Comparison of ENCODE assay signal across 9 mouse cellular contexts in genomic region chr9:57944572-57944971, GRCm38 (mm10). TPM values are rescaled to one million over a fixed set of nuclear protein-coding genes. Genes with fewer than 3 reads are reported as not detected.
DNase-seq lines count a peak whose midpoint lies in the region; ATAC-seq and TF ChIP-seq lines count a peak whose summit lies in the region.
"Had no signal": no experiment of that assay in that cellular context is flagged by ENCODE, and none has a peak within 500 bp of the region (broad histone marks: within the 10 kb centered on the region; RNA-seq: fewer than 3 reads in every experiment).

No protein-coding gene starts in this region.

- ATAC-seq in midbrain, postnatal 0 days (ENCODE audit: low FRiP score) = no peak

- H3K27me3 ChIP-seq in heart, adult 2 months (ENCODE audit: control insufficient read depth, insufficient read depth, low read length) = peaks cover 1% of the 10 kb centered on the region; the same call in 1 of the 2 replicates
- H3K27me3 ChIP-seq in heart, embryonic 10.5 days (ENCODE audit: insufficient read depth, poor library complexity, severe bottlenecking) = peaks cover 99% of the 10 kb centered on the region
- no peaks in the 10 kb centered on the region for H3K27me3 ChIP-seq in midbrain, postnatal 0 days (ENCODE audit: insufficient read depth, low read length)

- intact Hi-C loops in heart, adult 2 months (cut with DNase I) = loop anchor here (1.0 kb wide), 2 partner anchors 23 to 46 kb away; no protein-coding TSS in a partner anchor

- no peak for TF ChIP-seq POLR2A in heart, adult 2 months (IDR thresholded peaks at IDR 0.05; ENCODE audit: insufficient read depth, low read depth, low read length)

- H3K27ac ChIP-seq in heart, adult 2 months = peak overlapping the region; percentile 86
- no peak overlapping the region for H3K27ac ChIP-seq in heart, embryonic 10.5 days
- H3K27ac ChIP-seq in midbrain, postnatal 0 days (ENCODE audit: low read depth, low read length) = no peak overlapping the region
- H3K27ac ChIP-seq: limb, embryonic 13.5 days had no signal

- peak overlapping the region; percentile 5; the same call in 1 of the 2 replicates for H3K4me3 ChIP-seq in heart, adult 2 months
- H3K4me3 ChIP-seq in heart, embryonic 10.5 days = no peak overlapping the region
- H3K4me3 ChIP-seq in midbrain, postnatal 0 days (ENCODE audit: low read depth, low read length) = no peak overlapping the region
- H3K4me3 ChIP-seq: limb, embryonic 13.5 days had no signal

- DNase-seq in heart, adult 2 months = peak; percentile 63 to 80
- no peak for DNase-seq in heart, embryonic 10.5 days (ENCODE audit: low spot score)
- DNase-seq in A20 (ENCODE audit: low read depth, low spot score) (peak; percentile 76), adipocyte (ENCODE audit: low spot score) (peak; percentile 22)
- DNase-seq in embryo, embryonic 11.5 days (ENCODE audit: low read depth, low spot score) = peak; percentile 48
- DNase-seq in kidney, postnatal 10 days = peak; percentile 80
- DNase-seq in midbrain, postnatal 0 days (ENCODE audit: low spot score) = peak; percentile 59
- DNase-seq in frontal cortex, postnatal 10 days (ENCODE audit: low spot score in 2 of 2) = no peak

- peak; percentile 91 for TF ChIP-seq CTCF in heart, adult 2 months (IDR thresholded peaks at IDR 0.05)
- peak; percentile 66 for TF ChIP-seq CTCF in midbrain, postnatal 0 days (IDR thresholded peaks at IDR 0.05)

- TF ChIP-seq EP300 in heart, adult 2 months (IDR thresholded peaks at IDR 0.05; ENCODE audit: insufficient read depth, low read depth, low read length) = peak; percentile 73

- H3K4me1 ChIP-seq in heart, adult 2 months (ENCODE audit: control insufficient read depth, insufficient read depth, low read length) = peaks cover 24% of the 10 kb centered on the region
- peaks cover 58% of the 10 kb centered on the region for H3K4me1 ChIP-seq in heart, embryonic 10.5 days
- peaks cover 4% of the 10 kb centered on the region for H3K4me1 ChIP-seq in midbrain, postnatal 0 days (ENCODE audit: insufficient read depth, low read length)

- H3K9ac ChIP-seq in heart, adult 2 months (ENCODE audit: low read depth, low read length) = peak overlapping the region; percentile 51
- no peak overlapping the region for H3K9ac ChIP-seq in midbrain, postnatal 0 days (replicated peaks; ENCODE audit: low read length, poor library complexity, severe bottlenecking)
- H3K9ac ChIP-seq: limb, embryonic 13.5 days had no signal

- no peaks in the 10 kb centered on the region for H3K9me3 ChIP-seq in heart, embryonic 10.5 days
- no peaks in the 10 kb centered on the region for H3K9me3 ChIP-seq in midbrain, postnatal 0 days (ENCODE audit: low read length)
- H3K9me3 ChIP-seq: limb, embryonic 13.5 days had no signal

- no peak overlapping the region for H3K4me2 ChIP-seq in midbrain, postnatal 0 days (ENCODE audit: low read depth, low read length, poor library complexity, severe bottlenecking)
- H3K4me2 ChIP-seq: limb, embryonic 13.5 days had no signal

- H3K36me3 ChIP-seq in heart, adult 2 months (ENCODE audit: control insufficient read depth, insufficient read depth, low read length) = 0 out of 2 replicates have a peak, but pooled peaks cover 2% of the 10 kb centered on the region
- no peaks in the 10 kb centered on the region for H3K36me3 ChIP-seq in heart, embryonic 10.5 days
- H3K36me3 ChIP-seq in midbrain, postnatal 0 days (ENCODE audit: insufficient read depth, low read length) = 0 out of 2 replicates have a peak, but pooled peaks cover 3% of the 10 kb centered on the region
- H3K36me3 ChIP-seq: limb, embryonic 13.5 days had no signal

- H3K79me2 ChIP-seq in heart, adult 2 months (replicated peaks; ENCODE audit: control insufficient read depth, insufficient read depth, low read length) = no peaks in the 10 kb centered on the region

- 16% methylated on average over 5 of the region's 5 CpGs for WGBS in heart, adult 2 months
- WGBS in heart, embryonic 10.5 days = 26% methylated on average over 5 of the region's 5 CpGs
- WGBS in midbrain, postnatal 0 days = 28% methylated on average over 5 of the region's 5 CpGs

RNA-seq across cellular contexts. Expression of gene Sema7a, which starts 4.7 kb away (rescaled TPM):
- 10 to 100 TPM; 26.7 to 31.1 TPM for total RNA-seq in heart, adult 2 months (2021)
- 29.0 and 31.3 TPM in 2 replicates for polyA plus RNA-seq in heart, adult 2 months (2012; rRNA removed)
- 0.16 TPM in 1 of 2 replicates, not detected in the other for polyA plus RNA-seq in heart, embryonic 10.5 days (2016; fragmentation: Nextera tagmentation; extraction: Ambion mirVana)
- total RNA-seq in midbrain, postnatal 0 days (2014; rRNA removed) = 42.3 and 49.5 TPM in 2 replicates
- 3.2 and 3.6 TPM in 2 replicates for polyA plus RNA-seq in midbrain, postnatal 0 days (2015; fragmentation: Nextera tagmentation; extraction: Ambion mirVana)

RNA-seq across cellular contexts. Expression of gene Ubl7, which starts 33.8 kb away (rescaled TPM):
- 10 to 100 TPM; 75.2 to 83.2 TPM for total RNA-seq in heart, adult 2 months (2021)
- 139 and 142 TPM in 2 replicates for polyA plus RNA-seq in heart, adult 2 months (2012; rRNA removed)
- polyA plus RNA-seq in heart, embryonic 10.5 days (2016; fragmentation: Nextera tagmentation; extraction: Ambion mirVana) = 110 TPM in 2 replicates
- total RNA-seq in midbrain, postnatal 0 days (2014; rRNA removed) = 103 and 132 TPM in 2 replicates
- 161 and 169 TPM in 2 replicates for polyA plus RNA-seq in midbrain, postnatal 0 days (2015; fragmentation: Nextera tagmentation; extraction: Ambion mirVana)

Comparison
In these comparisons a context has a peak if more than half of its experiments do, and no peak if none do; other contexts are left out.
1. DNase-seq: peak in heart, adult 2 months (2 of 2), A20 (single experiment), adipocyte (single experiment), embryo, embryonic 11.5 days (single experiment), kidney, postnatal 10 days (single experiment) and midbrain, postnatal 0 days (single experiment); none in heart, embryonic 10.5 days (single experiment) and frontal cortex, postnatal 10 days (0 of 2).